Mouse (Mus musculus) spleen, postnatal 14 days (tissue): ENCODE results near the gene Gm7030.
"Not testable (repeated sequence)": the region's sequence is repeated elsewhere in the genome, so short reads cannot be mapped to it uniquely, and the experiment has no call there.

Experiments
- DNase-seq, 2 experiments: peaks; one replicate each; pipeline ENCODE4 v3.0.0; 2021 to 2022; ENCODE audit warnings: low spot score in 2 of 2

Gm7030 gene

DNA sequence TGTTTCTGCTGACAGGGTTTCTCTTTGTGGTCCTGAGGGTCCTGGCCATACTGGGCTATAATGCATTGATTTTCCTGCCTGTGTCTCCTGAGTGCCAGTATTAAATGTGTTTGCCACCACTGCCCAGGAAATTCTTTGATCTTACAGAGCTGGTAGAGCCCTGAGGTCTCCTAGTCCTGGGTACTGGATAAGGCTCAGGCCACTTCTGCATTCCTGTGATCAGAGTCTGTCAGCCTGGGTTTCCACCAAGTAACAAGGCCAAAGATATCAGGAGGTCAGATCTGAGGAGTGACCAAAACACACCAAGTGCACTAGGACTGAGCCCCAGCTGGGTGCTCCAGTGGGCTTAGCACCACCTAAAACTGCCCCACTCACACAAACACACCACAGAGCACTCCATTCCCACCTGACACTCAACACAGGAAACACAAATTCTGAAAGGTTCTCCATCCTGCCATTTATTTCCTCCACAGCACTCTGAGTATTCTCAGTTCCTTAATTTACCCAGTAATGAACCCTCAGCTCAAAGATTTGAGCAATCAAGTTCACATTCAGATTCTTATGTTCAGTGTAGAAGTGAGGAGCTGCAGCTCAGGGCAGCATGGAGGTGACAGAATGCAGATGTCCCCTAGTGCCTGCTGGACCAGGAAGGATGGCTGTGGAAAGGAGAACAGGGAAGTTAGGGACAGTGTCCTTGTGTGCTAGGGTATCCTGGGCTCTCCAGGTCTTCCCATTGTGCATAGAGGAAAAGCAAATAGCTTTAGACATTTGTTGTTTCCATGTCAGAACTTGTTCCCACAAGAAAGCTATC is 6.4 kb upstream of the Gm7030 start:
- not testable (repeated sequence) for DNase-seq

GRCm38 (mm10) chr17:36131516-36132265 is 2.5 kb upstream of the Gm7030 start:
- DNase-seq: no peak

GRCm38 (mm10) chr17:36128525-36128924 is 700 bp downstream of the Gm7030 start:
- DNase-seq: not testable (repeated sequence)

- not testable (repeated sequence) for DNase-seq
Observed at GRCm38 (mm10) chr17:36124111-36124510, 5.1 kb downstream of the Gm7030 start.

DNA sequence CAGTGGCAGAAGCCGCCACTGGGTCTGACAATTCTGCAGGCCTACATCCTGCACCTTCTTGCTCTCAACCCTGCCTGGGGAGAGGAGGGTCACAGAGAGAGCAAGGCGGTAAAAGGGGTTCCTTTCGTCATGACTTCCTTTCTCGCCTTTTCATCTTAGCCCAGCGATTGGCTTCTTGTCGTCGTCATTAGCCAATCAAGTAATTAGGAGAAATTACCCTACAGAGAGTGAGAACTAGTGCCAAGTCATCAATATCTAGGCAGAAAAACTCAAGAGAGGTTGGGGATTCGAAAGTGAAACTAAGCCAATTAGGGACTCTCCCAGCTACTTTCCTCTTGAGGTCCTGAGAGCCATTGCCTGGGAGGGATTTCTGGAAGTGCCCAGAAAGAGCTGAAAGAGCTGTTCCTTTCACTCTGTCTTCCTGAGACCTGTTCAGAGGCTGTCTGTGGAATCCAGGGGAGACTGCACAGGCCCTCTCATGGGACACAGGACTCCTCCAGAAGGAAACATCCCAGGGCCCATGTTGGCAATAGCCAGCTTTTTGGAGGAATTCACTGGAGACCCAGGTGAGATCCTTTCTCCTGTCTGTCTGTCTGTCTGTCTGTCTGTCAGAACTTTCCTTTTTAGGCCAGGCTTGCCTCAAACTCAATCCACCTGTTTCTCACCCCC is 7.7 kb downstream of the Gm7030 start, which contains the start of gene Gm19684:
Gene Gm19684, plus strand, starts transcription at position 327 of the 669 bp plus-strand sequence.
- peak in 1 of 2 experiments; percentile 31 for DNase-seq

DNA sequence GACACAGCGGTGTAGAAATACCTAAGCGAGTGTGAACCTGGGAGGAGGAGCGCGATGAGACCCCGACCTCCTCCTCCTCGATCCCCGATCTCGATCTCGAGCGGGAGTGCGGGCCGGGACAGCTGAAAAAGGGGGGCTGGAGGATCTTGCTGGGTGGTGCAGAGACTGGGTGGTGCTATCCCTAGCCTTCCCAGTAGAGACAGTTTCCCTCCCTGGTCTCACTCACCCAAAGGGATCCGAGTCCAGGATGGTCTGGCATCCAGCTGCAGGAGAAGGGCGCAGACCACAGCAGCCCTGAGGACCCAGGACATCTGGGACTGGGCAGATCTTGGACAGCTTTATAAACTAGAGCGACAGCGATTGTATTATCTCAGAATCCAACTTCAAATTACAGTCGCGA is 8.4 kb downstream of the Gm7030 start:
- not testable (repeated sequence) for DNase-seq

DNA sequence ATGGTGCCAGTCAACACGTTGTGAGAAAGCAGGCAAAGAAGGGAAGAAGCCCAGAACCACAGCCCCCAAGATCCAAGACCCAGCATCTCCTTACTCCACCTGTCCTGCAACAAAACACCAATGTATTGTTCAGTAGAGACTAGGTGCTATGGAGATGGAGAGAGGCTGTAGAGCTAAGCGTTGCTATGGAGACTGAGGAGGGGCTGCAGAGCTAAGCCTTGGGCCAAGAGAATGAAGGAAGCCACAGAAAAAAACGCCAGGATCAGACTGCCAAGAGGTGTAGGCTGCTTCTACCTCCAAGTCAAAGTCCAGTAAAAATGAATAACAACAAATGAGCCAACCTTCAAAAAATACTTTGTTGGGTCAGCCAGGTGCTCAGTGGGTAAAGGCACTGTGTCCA is 12.7 kb downstream of the Gm7030 start:
- DNase-seq: not testable (repeated sequence)

DNA sequence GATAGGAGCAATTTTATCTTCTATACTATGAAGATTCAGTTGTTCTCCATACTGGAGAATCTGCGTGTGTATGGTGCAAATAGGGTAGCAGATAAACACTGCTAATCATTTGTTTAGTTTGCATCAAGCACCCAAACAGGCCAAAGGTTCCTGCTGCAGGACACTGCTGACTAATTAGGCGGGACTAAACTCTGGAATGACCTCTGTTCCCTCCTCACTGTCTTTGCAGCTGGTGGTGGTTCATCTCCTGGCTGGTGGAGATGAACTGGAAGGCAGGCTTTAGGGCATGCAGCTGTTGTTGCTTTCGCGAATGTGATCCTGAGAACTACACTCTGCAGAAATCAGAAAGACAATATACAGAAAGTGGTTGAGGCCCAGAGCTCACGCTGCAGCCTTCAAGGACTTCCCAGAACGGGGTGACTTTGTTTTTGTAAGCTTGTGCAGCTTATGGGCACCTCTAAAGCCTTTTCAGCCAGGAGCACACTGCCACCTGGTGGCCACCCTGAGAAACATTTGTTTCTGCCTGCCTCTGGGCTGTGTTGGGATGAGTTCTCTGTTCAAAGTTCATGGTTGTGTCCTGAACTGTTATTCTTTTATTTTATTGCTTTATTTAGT is 15.1 kb downstream of the Gm7030 start:
- peak in 1 of 2 experiments; percentile 21 for DNase-seq

GRCm38 (mm10) chr17:36111510-36111868 is 17.7 kb downstream of the Gm7030 start:
- not testable (repeated sequence) for DNase-seq

GRCm38 (mm10) chr17:36110641-36111509 is 18.4 kb downstream of the Gm7030 start:
- DNase-seq: peak in 1 of 2 experiments; percentile 12

DNA sequence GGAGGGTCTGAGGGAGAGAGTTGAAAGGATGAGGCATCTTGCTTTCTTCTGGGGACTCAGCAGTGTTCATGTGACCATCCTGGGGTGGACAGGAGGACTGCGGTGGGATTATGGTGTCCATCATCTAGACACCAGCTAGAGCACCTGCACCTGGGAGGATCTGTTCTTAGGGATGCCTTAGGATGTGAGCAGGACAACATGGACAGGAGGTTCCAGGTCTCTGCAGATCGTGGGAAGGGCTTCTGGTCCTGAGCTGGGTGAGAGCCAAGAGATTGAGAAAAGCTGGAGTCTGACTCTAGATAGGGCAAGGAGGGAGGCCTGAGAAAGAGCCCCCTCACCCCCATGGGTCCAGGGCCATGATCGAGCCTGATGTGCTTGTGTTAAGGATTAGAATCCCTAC is 19.1 kb downstream of the Gm7030 start:
- DNase-seq: not testable (repeated sequence)

GRCm38 (mm10) chr17:36102091-36102490 is 27.1 kb downstream of the Gm7030 start:
- not testable (repeated sequence) for DNase-seq

- not testable (repeated sequence) for DNase-seq
Observed at GRCm38 (mm10) chr17:36099603-36100002, 29.6 kb downstream of the Gm7030 start.

DNA sequence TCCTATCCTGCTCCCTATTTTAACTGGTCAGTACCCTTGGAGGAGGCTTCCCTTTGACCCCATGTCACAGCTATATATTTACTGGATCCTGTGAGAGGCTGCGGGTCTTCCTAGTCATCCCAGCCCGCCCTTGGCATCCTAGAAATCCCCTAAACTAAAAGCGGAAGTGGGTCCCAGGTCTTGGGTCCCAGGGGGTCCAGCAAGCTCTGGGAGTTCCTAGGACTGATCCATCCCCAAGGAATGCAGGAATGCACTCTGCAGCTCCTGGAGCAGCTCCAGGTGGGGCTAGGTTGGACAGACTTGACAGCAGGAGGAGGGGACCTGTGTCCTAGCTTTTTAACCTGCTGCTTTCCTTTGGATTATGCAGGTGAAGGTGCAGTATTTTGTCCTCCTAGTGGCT is 35.3 kb downstream of the Gm7030 start:
- DNase-seq: no peak

- not testable (repeated sequence) for DNase-seq
Observed at GRCm38 (mm10) chr17:36092520-36092919, 36.7 kb downstream of the Gm7030 start.

DNA sequence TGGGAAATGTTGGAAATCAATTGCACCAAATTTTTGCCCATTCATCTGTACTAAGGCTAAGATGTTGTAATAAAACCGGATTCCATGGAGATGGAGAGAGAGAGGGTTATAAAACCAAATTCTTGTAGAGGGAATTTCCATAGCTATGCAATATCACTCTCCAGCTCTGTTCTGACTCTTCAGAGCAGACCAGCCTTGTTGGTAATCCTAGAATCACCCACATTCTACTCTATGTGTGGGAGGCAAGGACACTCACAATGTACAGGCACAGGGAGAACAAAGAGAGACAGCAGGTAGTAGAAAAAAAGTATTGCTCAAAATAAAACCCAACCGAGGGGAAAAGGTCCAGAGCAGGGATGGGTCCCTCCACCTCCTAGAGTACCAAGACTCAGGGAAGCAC is 37.3 kb downstream of the Gm7030 start:
- not testable (repeated sequence) for DNase-seq

GRCm38 (mm10) chr17:36085976-36086375 is 43.2 kb downstream of the Gm7030 start:
- DNase-seq: not testable (repeated sequence)

GRCm38 (mm10) chr17:36083870-36084451 is 45.3 kb downstream of the Gm7030 start:
- no peak for DNase-seq

- DNase-seq: no peak
Observed at GRCm38 (mm10) chr17:36083266-36083869, 45.9 kb downstream of the Gm7030 start.
